Mouse (Mus musculus) olfactory bulb, adult 2 months (tissue): ENCODE data around the gene Drp2.

ENCODE experiments used
- CTCF ChIP-seq: fragments of 200-500 bp; IDR thresholded peaks from 2 replicates; pipeline ENCODE4 v1.5.1; 2012; ENCODE audit warnings: low read depth, mild to moderate bottlenecking, low read length, moderate library complexity; ENCODE audit not compliant: insufficient read depth
- POLR2A ChIP-seq: fragments of 200-500 bp; IDR thresholded peaks from 2 replicates; pipeline ENCODE4 v1.6.1; 2012; ENCODE audit warnings: mild to moderate bottlenecking, low read depth, low read length, moderate library complexity; ENCODE audit not compliant: insufficient read depth

- TF ChIP-seq CTCF (no peak), POLR2A (no peak)
These were observed 77.4 kb downstream of the Drp2 start for GRCm38 (mm10) chrX:134481720-134482119.
